Mouse (Mus musculus) heart, postnatal 0 days (tissue): Measurements from ENCODE around the gene Plin3.

ENCODE experiments used
- CTCF ChIP-seq: IDR thresholded peaks from 2 replicates; pipeline ENCODE4 v1.5.1; 2016; ENCODE audit warnings: antibody characterized with exemption, control low read depth, low read depth
- EP300 ChIP-seq: IDR thresholded peaks from 2 replicates; pipeline ENCODE4 v1.6.1; 2016; ENCODE audit warnings: antibody characterized with exemption, low read depth

GRCm38 (mm10) chr17:56285995-56286394, 6.7 kb downstream of the Plin3 start:
- TF ChIP-seq CTCF: no peak
- TF ChIP-seq EP300: no peak
